Mouse (Mus musculus) bone marrow macrophage, adult 2 months (primary cell): ENCODE results near the gene Cdc45. TPM values are rescaled to one million over a fixed set of nuclear protein-coding genes. Genes with fewer than 3 reads are reported as not detected.
"Not testable (repeated sequence)": the region's sequence is repeated elsewhere in the genome, so short reads cannot be mapped to it uniquely, and the experiment has no call there.

Experiments used
- H3K27ac ChIP-seq: 2 replicates; pipeline ENCODE4 v1.5.1; 2012; ENCODE audit warnings: low read depth, low read length; ENCODE audit not compliant: insufficient read depth
- H3K4me1 ChIP-seq: 2 replicates; pipeline ENCODE4 v1.6.1; 2012; ENCODE audit warnings: low read length; ENCODE audit not compliant: control insufficient read depth, insufficient read depth
- H3K4me3 ChIP-seq: 2 replicates; pipeline ENCODE4 v1.5.1; 2012; ENCODE audit warnings: mild to moderate bottlenecking, low read length, moderate library complexity; ENCODE audit not compliant: insufficient read depth
- CTCF ChIP-seq: IDR thresholded peaks from 2 replicates; pipeline ENCODE4 v1.5.1; 2012; ENCODE audit warnings: low read depth, mild to moderate bottlenecking, low read length, moderate library complexity
- POLR2A ChIP-seq: IDR thresholded peaks from 2 replicates; pipeline ENCODE4 v1.6.1; 2012; ENCODE audit warnings: mild to moderate bottlenecking, low read depth, low read length, borderline replicate concordance
- polyA plus RNA-seq: library from polyadenylated mRNA; stranded (reverse); fragments of >200 nt; gene quantifications from 2 replicates; pipeline ENCODE4 v1.2.4, GENCODE M21; 2012; ENCODE audit not compliant: missing spikeins, insufficient read depth, insufficient read length

The Cdc45 gene
- 7.7 and 9.7 TPM in 2 replicates for polyA plus RNA-seq

DNA sequence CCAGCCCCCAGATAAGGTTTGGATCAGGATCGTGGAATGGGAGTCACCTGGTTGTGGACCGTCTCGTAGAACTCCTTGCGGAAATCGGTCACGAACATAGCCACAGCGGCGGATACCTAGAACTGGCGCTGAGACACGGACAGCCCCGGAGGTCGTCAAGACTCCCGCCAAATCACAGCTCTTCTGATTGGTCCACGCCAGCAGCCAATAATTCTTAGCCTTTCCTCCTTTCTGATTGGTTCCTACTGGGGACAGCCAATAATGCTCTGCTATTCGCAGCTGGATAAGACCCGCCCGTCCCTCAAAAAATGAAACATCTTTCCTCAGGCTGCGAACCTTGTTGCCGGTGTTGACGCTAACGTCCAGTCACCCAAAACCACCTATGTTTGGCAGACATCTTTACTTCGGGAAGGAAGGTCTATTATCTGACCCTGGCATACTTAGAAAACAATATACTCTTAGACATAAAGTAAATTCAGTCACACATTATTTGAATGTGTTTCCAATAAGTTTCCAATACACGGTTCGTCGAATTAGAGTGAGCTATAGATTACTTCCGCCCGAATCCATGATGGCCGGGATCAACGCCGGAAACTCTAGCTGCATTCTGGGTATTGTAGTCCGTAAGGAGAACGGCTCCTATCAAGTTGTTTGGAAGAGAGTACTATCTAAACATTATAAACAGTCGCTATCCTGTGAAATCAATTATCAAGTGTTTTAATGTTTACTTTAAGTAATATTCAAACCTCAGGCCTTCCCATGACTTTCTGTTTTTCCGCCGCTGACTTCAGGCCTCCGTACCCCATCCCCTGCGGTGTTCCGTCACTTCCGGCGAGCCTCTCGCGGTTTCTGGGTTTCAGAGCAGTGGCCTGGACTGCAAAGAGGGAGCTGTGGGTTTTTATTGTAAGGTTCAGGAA, at the start of gene Cdc45, which contains the start of gene Ufd1:
TSS of gene Cdc45 (minus strand) at position 520 of the 917 bp plus-strand sequence.
TSS of gene Ufd1 (plus strand) at position 312 of the 917 bp plus-strand sequence.
- no peak for TF ChIP-seq CTCF
- TF ChIP-seq POLR2A = no peak

DNA sequence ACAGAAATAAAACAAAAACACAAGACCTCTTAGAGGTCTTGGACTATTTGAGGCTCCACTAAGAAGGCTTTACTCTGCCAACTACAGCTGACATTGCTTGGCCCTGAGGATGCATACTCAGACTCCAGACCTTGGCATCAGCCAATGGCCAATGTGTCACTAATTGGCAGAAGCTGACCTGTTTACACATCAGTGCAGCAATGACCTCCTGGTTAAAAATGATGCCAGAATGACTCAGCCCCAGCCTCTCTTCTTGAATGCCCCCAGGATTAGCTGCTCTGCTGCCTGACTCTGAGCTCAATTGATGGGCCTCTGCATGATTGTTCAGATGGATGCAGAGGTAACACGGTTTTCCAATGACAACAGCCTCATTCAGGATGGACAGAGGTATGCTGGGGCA, 48.4 kb upstream of the Cdc45 start:
- no peak for TF ChIP-seq POLR2A
- no peak for TF ChIP-seq CTCF
- no peak overlapping the region for H3K4me3 ChIP-seq

More for the DNA sequence above, at the start of gene Cdc45, which contains the start of gene Ufd1:
- Histone ChIP-seq H3K4me1 (peaks cover 9% of the 10 kb centered on the region), H3K4me3 (peak within 1 kb of the TSS; percentile 96), H3K27ac (peak within 1 kb of the TSS; percentile 76)

DNA sequence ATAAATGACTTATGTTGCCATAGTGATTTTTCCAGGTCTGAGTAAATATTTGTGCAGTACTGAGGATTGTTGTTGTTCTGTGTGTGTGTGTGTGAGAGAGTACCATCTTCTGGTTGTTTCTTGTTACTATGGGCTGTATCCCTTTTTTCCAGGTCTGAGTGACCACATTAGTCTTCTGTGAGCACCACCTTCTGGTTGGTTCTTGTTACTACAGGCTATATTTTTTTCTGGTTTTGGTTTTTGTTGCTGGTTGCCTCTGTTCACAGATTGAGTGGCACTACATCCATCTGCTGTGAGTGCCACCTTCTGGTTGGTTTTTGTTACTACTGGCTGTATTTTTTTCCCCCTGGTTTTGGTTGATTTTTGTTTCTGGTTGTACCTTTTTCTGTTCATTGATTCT, 46.8 kb upstream of the Cdc45 start:
- H3K27ac ChIP-seq = no peak overlapping the region
- H3K4me3 ChIP-seq = no peak overlapping the region
- no peaks in the 10 kb centered on the region for H3K4me1 ChIP-seq
- no peak for TF ChIP-seq CTCF
- TF ChIP-seq POLR2A = no peak

More for the DNA sequence above, 48.4 kb upstream of the Cdc45 start:
- no peak overlapping the region for H3K27ac ChIP-seq
- no peaks in the 10 kb centered on the region for H3K4me1 ChIP-seq

DNA sequence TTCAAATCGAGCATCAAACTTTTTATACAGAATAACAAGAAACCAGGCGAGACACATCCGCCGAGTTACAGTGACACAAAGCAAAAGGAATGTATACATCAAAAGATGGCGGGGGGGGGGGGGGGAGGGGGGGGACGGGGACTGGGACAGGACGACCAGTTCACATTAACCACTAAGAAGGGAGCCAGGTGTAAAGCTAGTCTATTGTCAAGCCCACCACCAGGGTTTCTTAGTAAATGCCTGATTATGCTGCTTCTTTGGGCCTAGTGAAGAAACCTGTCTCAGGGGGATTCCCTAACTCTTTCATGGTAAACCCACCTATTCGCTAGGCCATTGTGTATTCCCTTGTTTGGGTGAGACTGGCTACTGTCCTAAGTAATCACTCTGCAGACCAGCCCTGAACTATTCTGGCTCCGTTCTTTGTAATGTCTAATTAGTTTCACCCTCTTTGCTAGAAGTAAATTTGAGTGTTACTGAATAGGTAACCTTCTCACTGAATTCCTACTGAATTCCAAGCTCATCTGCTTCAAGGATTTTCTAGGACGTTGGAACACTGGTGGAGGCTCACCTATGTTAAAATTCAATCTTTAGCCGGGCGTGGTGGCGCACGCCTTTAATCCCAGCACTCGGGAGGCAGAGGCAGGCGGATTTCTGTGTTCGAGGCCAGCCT, 37.9 kb upstream of the Cdc45 start:
- H3K27ac ChIP-seq, H3K4me3 ChIP-seq, H3K4me1 ChIP-seq: not testable (repeated sequence)

DNA sequence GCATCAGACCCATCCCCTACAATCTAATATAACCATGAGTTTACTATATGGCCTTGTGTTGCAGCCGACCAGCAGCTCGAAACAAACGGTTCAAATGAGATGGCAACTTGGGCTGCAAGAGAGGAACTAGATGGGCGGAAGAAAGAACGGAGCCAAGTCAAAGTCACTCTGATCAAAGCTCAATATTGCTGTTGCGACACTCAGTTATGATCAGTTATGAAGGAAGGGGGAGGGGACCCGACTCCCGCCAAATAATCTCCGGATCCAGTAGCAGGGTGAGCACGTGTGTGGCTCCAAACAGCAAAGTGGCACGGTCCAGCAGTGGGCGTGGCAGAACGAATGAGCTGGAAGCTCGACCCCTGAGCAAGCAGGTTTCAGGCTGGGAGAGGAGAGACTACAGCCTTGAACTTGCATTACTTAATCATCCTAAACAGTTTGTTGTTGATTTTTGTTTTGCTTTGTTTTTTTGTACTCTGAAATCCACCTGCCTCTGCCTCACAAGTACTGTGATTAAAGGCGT, 34.6 kb upstream of the Cdc45 start:
- Histone ChIP-seq H3K4me3 (no peak overlapping the region), H3K4me1 (no peaks in the 10 kb centered on the region), H3K27ac (no peak overlapping the region)
- no peak for TF ChIP-seq POLR2A
- TF ChIP-seq CTCF = no peak

DNA sequence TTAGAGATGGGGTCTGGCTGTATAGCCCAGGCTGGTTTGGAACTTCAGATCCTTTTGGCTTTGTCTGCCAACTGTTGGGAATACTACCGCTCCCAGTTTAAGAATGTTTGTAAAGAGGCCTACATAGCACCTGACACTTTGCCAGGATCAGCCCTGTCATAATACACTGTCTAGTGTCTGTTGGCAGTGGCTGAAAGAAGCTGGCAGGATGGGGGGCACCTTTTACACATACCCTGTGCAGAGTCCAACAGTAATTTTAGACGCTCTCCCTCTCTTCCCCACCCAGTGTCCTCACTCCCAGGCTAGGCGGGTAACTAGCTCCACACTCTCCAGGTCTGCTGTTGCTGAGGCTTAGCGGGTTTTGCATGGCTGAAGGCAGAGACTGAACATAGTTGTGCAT, 26.6 kb upstream of the Cdc45 start:
- Histone ChIP-seq H3K4me3 (no peak overlapping the region), H3K27ac (no peak overlapping the region), H3K4me1 (peaks cover 3% of the 10 kb centered on the region; the same call in 1 of the 2 replicates)
- no peak for TF ChIP-seq CTCF
- TF ChIP-seq POLR2A = no peak

DNA sequence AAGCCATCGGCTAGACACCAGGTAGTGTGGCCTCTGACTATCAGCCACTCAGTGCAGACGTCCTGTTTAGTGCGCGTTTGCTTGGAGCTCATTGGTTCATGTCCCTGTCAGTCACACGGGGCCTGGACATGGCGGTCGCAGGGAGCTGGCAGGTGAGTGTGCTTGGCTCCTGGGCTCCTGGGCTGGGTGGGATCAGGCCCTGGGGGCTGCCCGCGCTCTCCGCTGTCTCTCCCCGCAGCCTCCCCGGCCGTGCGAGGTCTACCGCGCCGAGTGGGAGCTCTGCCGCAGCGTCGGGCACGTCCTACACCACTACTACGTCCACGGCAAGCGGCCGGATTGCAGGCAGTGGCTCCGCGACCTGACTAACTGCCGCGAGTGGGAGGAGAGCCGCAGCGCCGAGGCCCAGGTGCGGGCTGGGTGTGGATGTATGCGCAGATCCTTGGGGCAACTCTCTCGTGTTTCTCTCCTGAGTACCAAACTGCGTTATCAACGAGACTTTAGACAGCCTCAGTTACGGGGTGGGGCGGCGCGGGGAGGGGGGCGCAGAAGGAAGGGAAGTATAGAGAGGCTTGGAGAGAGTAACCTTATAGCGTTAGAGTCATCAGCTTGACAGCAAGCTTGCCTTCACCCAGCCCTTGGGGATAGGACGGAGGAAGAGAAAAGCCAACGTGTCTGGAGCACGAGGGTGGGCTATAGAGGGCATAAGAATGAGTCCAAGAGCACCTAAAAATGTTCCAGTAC, 24.9 kb upstream of the Cdc45 start, which contains the start of the genes 2510002D24Rik and Gm28539:
TSS of gene 2510002D24Rik (plus strand) at position 111 of the 741 bp plus-strand sequence.
TSS of gene Gm28539 (plus strand) at position 117 of the 741 bp plus-strand sequence.
- TF ChIP-seq POLR2A (no peak), CTCF (no peak)
- peak within 1 kb of the TSS; percentile 91 for H3K4me3 ChIP-seq
- H3K27ac ChIP-seq = no peak within 1 kb of the TSS
- peaks cover 3% of the 10 kb centered on the region; the same call in 1 of the 2 replicates for H3K4me1 ChIP-seq

DNA sequence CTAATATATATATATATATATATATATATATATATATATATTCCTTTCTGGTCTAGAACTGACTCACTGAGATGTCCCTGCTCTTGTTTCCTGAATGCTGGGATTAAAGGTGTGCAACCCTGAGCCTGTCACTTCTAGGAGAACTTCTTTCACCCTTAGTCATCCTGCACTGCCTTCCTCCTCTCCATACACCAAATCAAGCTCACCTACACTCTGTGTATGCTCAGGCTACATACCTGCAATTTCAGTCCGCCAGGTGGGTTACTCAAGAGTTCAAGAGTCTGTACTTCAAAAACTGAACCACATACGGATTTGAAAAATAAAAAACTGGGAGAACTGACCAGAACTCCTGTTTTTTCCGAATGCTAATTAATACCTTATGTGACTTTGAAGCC, 24.3 kb upstream of the Cdc45 start:
- H3K27ac ChIP-seq = no peak overlapping the region
- H3K4me1 ChIP-seq = peaks cover 3% of the 10 kb centered on the region; the same call in 1 of the 2 replicates
- peak overlapping the region; percentile 91 for H3K4me3 ChIP-seq
- TF ChIP-seq CTCF = no peak
- no peak for TF ChIP-seq POLR2A

DNA sequence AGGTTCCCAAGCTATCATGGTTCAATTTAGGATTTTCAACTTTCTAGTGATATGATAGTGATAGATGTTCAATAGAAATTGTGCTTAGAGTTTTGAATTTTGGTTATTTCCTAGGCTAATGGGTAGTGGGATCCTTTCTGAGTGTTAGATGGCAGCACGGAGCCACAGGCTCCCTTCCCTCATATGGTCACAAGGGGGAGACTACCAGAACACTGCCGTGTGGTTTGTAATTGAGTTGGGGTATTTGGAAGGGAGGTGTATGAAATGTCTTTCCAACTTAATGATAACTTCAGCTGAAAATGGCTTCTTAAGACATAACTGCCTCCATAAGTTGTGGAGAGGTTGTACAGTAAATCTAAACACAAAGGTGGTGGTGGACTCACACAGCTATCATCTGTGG, 21.7 kb upstream of the Cdc45 start:
- TF ChIP-seq POLR2A (no peak), CTCF (no peak)
- H3K27ac ChIP-seq = no peak overlapping the region
- no peak overlapping the region for H3K4me3 ChIP-seq
- peaks cover 3% of the 10 kb centered on the region; the same call in 1 of the 2 replicates for H3K4me1 ChIP-seq
